Mouse (Mus musculus) bone marrow macrophage, adult 2 months (primary cell): ENCODE data around the gene Nup107. TPM values are rescaled to one million over a fixed set of nuclear protein-coding genes. Genes with fewer than 3 reads are reported as not detected.
"Not testable (repeated sequence)": the region's sequence is repeated elsewhere in the genome, so short reads cannot be mapped to it uniquely, and the experiment has no call there.

Experiments used
- H3K27ac ChIP-seq: 2 replicates; pipeline ENCODE4 v1.5.1; 2012; ENCODE audit warnings: low read depth, low read length; ENCODE audit not compliant: insufficient read depth
- H3K4me1 ChIP-seq: 2 replicates; pipeline ENCODE4 v1.6.1; 2012; ENCODE audit warnings: low read length; ENCODE audit not compliant: control insufficient read depth, insufficient read depth
- H3K4me3 ChIP-seq: 2 replicates; pipeline ENCODE4 v1.5.1; 2012; ENCODE audit warnings: mild to moderate bottlenecking, low read length, moderate library complexity; ENCODE audit not compliant: insufficient read depth
- CTCF ChIP-seq: IDR thresholded peaks from 2 replicates; pipeline ENCODE4 v1.5.1; 2012; ENCODE audit warnings: low read depth, mild to moderate bottlenecking, low read length, moderate library complexity
- POLR2A ChIP-seq: IDR thresholded peaks from 2 replicates; pipeline ENCODE4 v1.6.1; 2012; ENCODE audit warnings: mild to moderate bottlenecking, low read depth, low read length, borderline replicate concordance
- polyA plus RNA-seq: library from polyadenylated mRNA; stranded (reverse); fragments of >200 nt; gene quantifications from 2 replicates; pipeline ENCODE4 v1.2.4, GENCODE M21; 2012; ENCODE audit not compliant: missing spikeins, insufficient read depth, insufficient read length

Gene Nup107
- polyA plus RNA-seq, 1 experiment, result 18.9 TPM

- peaks cover 6% of the 10 kb centered on the region; the same call in 1 of the 2 replicates for H3K4me1 ChIP-seq
- H3K27ac ChIP-seq, result no peak overlapping the region
- no peak overlapping the region for H3K4me3 ChIP-seq
- no peak for TF ChIP-seq CTCF
- TF ChIP-seq POLR2A, result no peak
Measured at GRCm38 (mm10) chr10:117748276-117749049, 44.0 kb downstream of the Nup107 start.

- Histone ChIP-seq H3K27ac (no peak overlapping the region), H3K4me3 (no peak overlapping the region), H3K4me1 (peaks cover 6% of the 10 kb centered on the region; the same call in 1 of the 2 replicates)
- TF ChIP-seq CTCF, result no peak
- no peak for TF ChIP-seq POLR2A
Measured at GRCm38 (mm10) chr10:117747711-117748110, 44.8 kb downstream of the Nup107 start.

DNA sequence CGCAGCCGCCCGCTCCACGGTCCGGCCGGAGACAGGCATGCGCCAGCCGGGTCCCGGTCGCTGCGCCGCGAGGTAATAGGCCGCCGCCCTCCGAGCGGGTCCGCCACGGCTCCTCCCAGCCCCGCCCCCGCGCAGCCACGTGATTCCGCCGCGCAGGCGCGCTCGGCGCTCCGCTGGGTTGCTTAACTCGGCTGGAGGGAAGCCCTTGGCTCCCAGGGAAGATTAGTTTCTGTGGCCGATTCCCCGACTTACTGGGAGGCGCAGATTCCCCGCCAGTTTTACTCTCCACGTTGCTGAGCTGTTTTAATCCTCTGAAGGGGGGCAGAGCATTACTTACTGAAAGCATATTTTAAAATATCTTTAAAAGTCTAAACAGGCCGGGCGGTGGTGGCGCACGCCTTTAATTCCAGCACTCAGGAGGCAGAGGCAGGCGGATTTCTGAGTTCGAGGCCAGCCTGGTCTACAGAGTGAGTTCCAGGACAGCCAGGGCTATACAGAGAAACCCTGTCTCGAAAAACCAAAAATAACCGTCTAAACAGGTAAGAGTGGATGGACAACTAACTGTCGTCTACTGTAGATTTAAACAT lies 46.1 kb downstream of the Nup107 start, which contains the start of gene Slc35e3:
Gene Slc35e3, minus strand, starts transcription at position 69 of the 587 bp plus-strand sequence.
- TF ChIP-seq CTCF (no peak), POLR2A (no peak)
- H3K27ac ChIP-seq, result peak within 1 kb of the TSS; percentile 71
- H3K4me1 ChIP-seq, result peaks cover 6% of the 10 kb centered on the region; the same call in 1 of the 2 replicates
- H3K4me3 ChIP-seq, result peak within 1 kb of the TSS; percentile 87

DNA sequence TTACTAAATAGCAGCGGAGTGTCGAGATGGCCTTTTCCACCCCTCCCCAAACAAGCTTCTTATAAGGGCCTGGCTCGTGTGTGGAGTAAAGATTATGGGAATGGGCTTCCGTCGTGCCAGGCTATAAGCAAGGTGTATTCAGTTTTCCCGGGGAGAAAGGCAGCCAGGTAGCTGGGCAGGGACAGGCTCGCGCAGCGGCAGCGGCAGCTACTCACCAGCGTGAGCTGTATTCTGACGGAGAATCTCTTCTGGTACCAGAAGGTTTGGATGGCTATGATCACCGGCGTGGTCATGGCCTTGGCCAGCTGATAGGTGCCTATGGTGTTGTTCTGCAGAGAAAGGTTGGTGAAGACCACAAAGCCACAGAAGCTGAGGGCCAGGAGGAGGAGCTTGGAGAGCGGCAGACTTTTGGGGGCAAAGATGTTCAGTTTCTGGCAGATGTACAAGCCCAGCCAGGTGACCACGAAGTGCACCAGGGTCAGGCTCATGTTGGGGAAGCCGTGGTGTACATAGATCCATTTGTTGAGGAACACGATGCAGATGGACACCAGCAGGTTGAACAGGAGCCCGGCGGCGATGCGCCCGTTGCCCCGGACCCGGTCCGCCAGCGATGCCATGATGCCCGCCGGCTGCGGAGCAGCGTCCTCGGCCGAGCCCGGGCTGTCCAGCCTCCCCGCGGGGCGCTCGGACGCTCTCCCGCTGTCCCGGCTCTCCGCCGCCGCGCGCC lies 46.8 kb downstream of the Nup107 start:
- peak overlapping the region; percentile 87 for H3K4me3 ChIP-seq
- not testable (repeated sequence) for H3K27ac ChIP-seq, H3K4me1 ChIP-seq

- Histone ChIP-seq H3K4me1 (peaks cover 6% of the 10 kb centered on the region; the same call in 1 of the 2 replicates), H3K27ac (no peak overlapping the region), H3K4me3 (no peak overlapping the region)
- no peak for TF ChIP-seq POLR2A
- TF ChIP-seq CTCF, result no peak
Measured at GRCm38 (mm10) chr10:117743917-117744316, 48.6 kb downstream of the Nup107 start.

- Histone ChIP-seq H3K4me1 (peaks cover 6% of the 10 kb centered on the region; the same call in 1 of the 2 replicates), H3K4me3 (no peak overlapping the region), H3K27ac (no peak overlapping the region)
- TF ChIP-seq CTCF, result no peak
- TF ChIP-seq POLR2A, result no peak
Measured at GRCm38 (mm10) chr10:117743182-117743581, 49.3 kb downstream of the Nup107 start.

GRCm38 (mm10) chr10:117742618-117743017 lies 49.9 kb downstream of the Nup107 start:
- no peak overlapping the region for H3K27ac ChIP-seq
- peaks cover 6% of the 10 kb centered on the region; the same call in 1 of the 2 replicates for H3K4me1 ChIP-seq
- TF ChIP-seq POLR2A (no peak), CTCF (no peak)
- no peak overlapping the region for H3K4me3 ChIP-seq

DNA sequence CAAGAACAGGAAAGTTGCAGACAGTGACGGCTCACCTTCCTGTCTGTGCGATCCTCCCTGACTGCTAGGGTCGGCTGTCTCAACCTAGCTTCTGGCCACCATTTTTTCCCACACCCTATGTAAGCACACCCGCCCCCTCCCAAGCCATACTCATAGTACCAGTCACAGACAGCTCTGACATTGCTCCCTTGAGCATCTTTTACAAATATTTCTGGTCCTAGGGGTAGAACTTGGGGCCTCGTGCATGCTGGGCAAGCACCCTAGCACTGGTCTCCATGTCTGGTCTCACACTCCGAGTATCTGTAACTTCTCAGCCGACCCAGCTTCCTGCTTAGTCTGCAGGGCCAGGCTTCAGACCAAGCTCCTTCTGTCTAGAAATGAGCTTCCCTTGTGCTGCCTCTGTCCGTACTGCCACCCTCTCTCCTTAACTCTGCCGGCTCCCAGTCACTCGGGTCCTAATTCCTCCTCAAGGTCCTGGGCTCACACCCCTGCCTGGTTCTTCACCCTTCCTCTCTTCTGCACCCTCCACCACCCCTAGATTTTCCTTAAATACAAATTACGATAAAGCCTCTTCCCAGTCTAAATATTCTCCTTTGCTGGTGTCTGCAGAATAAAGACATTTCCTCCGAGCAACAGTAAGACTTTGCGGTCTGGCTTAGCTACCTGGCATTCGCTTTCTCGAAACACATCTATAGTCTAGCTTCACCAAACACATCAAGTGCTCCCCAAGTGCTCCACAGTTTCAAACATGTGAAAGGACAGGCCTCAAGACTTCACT lies 50.6 kb downstream of the Nup107 start:
- TF ChIP-seq CTCF, result no peak

GRCm38 (mm10) chr10:117740921-117741320 lies 51.6 kb downstream of the Nup107 start:
- Histone ChIP-seq H3K4me3 (no peak overlapping the region), H3K27ac (no peak overlapping the region), H3K4me1 (0 out of 2 replicates have a peak, but pooled peaks cover 3% of the 10 kb centered on the region)
- TF ChIP-seq CTCF (no peak), POLR2A (no peak)

More for the DNA sequence above, 50.6 kb downstream of the Nup107 start:
- no peak overlapping the region for H3K27ac ChIP-seq
- no peak overlapping the region for H3K4me3 ChIP-seq
- H3K4me1 ChIP-seq, result 0 out of 2 replicates have a peak, but pooled peaks cover 3% of the 10 kb centered on the region
